Mouse (Mus musculus) bone marrow, adult 2 months (tissue): ENCODE results near the gene Mllt10.

Experiments used
- CTCF ChIP-seq: fragments of 200-500 bp; IDR thresholded peaks from 2 replicates; pipeline ENCODE4 v1.5.1; 2011; ENCODE audit warnings: low read length, control low read depth; ENCODE audit not compliant: control insufficient read depth, insufficient read depth
- POLR2A ChIP-seq: fragments of 200-500 bp; IDR thresholded peaks from 2 replicates; pipeline ENCODE4 v1.6.1; 2011; ENCODE audit warnings: low read depth, mild to moderate bottlenecking, control low read depth, low read length, borderline replicate concordance; ENCODE audit not compliant: control insufficient read depth

DNA sequence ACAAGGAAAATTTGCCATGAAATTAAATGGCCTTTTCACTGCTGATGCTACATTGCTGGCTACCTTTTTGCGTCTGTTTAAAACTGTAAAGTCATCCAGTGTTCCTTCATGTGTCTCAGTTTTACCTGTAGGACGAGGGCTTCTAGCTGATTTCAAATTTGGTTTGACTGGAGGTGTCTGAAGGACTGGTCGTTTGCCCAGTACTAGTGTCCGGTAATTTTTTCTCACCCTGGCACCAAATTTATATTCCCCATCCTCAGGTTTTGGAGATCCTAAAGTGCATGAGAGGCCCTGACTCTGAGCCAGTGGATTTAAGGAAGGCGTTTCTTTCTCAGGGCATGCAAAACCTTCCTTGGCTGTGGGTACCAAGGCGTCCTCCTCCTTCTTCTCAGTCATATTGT, 9.3 kb upstream of the Mllt10 start:
- no peak for TF ChIP-seq POLR2A
- TF ChIP-seq CTCF, result no peak
